Mouse (Mus musculus): ENCODE measurements around the gene Smap1. TPM values are rescaled to one million over a fixed set of nuclear protein-coding genes. Genes with fewer than 3 reads are reported as not detected.
A peak's percentile ranks its signal among the peaks of the same experiment; 100 is the strongest.

The Smap1 gene
- polyA plus RNA-seq, 1 experiment from 2014 or later, result 78.3 TPM

DNA sequence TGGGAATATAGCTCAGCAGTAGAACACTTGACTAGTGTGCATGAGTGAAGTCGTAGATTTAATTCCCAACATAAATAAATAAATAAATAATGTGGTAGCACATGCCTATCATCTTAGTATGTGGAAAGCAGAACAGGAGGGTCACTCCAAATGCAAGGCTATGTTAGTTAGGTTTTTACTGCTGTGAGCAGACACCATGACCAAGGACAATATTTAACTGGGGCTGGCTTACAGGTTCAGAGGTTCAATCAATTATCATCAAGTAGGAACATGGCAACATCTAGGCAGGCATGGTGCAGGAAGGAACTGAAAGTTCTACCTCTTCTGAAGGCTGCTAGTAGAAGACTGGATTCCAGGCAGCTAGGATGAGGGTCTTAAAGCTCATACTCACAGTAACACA, 22.0 kb upstream of the Smap1 start:
- Histone ChIP-seq H3K9ac (no peak overlapping the region), H3K27ac (no peak overlapping the region), H3K27me3 (no peaks in the 10 kb centered on the region), H3K4me1 (0 out of 2 replicates have a peak, but pooled peaks cover 6% of the 10 kb centered on the region), H3K4me2 (replicated peaks) (no peak overlapping the region), H3K4me3 (no peak overlapping the region), H3K9me3 (replicated peaks) (no peaks in the 10 kb centered on the region), H3K36me3 (no peaks in the 10 kb centered on the region)
- 92% methylated on average over 1 of the region's 1 CpGs for WGBS
- ATAC-seq (ENCODE audit: low FRiP score), result no peak

DNA sequence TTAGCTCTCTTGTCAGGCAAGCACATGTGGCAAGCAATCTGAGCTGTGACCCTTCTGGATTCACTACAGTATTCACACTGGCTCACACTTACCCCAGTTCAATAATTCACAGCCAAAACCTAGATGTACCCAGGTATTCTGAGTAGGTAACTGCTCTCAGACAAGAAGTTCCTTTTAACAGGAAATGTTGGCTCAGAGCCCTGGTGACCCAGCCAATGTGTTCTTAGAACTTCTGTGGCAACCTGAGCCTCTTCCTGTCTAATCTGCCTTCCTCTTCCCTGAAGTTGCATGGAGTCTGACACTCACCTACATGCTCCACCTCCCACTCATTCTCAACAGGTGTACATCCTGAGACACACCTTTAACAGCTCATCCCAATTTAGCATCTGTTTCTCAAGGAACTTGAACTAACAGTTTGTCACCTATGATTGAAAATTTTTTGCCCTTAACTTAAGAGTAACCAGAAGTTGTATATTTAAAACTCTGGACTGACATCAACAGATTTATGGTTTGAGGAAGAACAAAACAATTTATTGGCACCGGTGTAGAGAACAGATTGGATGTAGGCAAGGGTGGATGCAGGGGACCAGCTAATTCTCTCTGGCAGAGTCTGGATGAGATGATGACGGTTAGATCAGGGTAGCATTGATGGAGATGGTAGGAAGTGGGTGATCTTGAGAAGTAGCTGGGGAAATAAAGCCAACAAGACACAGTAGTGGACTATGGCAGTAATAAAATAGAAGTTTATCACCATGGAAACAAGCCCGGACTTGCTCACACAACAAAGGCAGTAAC, 21.2 kb upstream of the Smap1 start:
- ATAC-seq (ENCODE audit: low FRiP score), result no peak
- 86% methylated on average over 3 of the region's 3 CpGs for WGBS

DNA sequence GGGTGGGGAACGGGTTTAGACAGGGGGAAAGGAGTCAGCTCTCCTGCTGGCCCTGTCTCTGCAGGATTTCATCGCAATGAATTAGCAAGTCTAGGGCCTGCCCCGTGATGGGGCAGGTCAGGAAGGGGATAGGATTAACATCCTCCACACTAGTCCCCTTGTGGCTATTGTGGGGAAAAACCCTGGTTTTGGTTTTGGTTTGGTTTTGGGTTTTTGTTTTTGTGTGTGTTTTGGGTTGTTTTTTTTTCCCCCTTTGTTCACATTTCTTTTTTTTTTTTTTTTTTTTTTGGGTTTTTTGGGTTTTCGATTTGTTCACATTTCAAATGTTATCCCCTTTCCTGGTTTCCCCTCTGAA, 13.3 kb upstream of the Smap1 start:
- no peaks in the 10 kb centered on the region for H3K27me3 ChIP-seq
- H3K27ac ChIP-seq, result no peak overlapping the region
- no peak overlapping the region for H3K4me2 ChIP-seq (replicated peaks)
- no peaks in the 10 kb centered on the region for H3K36me3 ChIP-seq
- no peaks in the 10 kb centered on the region for H3K4me1 ChIP-seq
- H3K9me3 ChIP-seq (replicated peaks), result no peaks in the 10 kb centered on the region
- no peak overlapping the region for H3K9ac ChIP-seq
- H3K4me3 ChIP-seq, result no peak overlapping the region
- 21% methylated on average over 4 of the region's 4 CpGs for WGBS
- ATAC-seq (ENCODE audit: low FRiP score), result no peak

More for the DNA sequence above, 21.2 kb upstream of the Smap1 start:
- no peak overlapping the region for H3K4me3 ChIP-seq
- H3K36me3 ChIP-seq, result no peaks in the 10 kb centered on the region
- no peak overlapping the region for H3K27ac ChIP-seq
- H3K4me2 ChIP-seq (replicated peaks), result no peak overlapping the region
- H3K9ac ChIP-seq, result no peak overlapping the region
- no peaks in the 10 kb centered on the region for H3K9me3 ChIP-seq (replicated peaks)
- no peaks in the 10 kb centered on the region for H3K27me3 ChIP-seq
- 0 out of 2 replicates have a peak, but pooled peaks cover under 1% of the 10 kb centered on the region for H3K4me1 ChIP-seq

DNA sequence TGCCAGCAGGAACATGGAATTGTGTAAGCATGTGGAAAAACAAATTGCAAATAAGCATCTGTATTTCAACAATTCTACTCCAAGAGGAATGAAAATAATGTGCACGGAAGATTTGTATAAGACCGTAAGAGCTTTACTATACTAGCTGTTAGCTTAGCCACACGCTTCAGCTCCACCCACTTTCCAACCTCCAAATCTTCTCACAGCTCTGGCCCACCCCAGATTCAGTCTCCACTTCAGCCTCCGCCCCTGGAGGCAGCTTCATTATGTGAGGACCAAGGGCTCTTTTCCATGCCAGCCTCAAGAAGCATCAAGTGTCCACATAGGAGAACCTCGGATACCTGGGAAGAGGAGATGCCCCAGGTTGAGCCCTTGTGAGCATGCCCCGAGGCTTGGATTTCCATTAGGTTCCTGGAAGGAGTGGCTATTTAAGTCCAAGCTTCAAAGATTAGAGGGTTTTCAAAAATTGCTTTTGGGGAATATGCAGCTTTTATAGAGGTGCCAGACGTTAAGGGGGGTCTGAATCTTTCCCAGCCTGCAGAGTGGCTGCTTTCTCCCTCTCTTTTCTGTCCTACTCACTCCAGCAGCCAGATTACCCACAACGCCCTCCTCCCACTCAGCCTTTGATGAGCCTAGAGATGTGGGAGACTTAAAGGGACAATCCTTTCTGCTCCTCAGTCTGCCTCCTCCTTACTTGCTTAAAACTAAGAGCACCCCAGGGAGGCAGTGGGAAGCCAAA, 12.7 kb upstream of the Smap1 start:
- Histone ChIP-seq H3K9ac (no peak overlapping the region), H3K36me3 (no peaks in the 10 kb centered on the region), H3K4me3 (no peak overlapping the region), H3K9me3 (replicated peaks) (no peaks in the 10 kb centered on the region), H3K27ac (no peak overlapping the region), H3K4me1 (no peaks in the 10 kb centered on the region), H3K27me3 (no peaks in the 10 kb centered on the region), H3K4me2 (replicated peaks) (no peak overlapping the region)
- no peak for ATAC-seq (ENCODE audit: low FRiP score)
- 52% methylated on average over 8 of the region's 8 CpGs for WGBS

DNA sequence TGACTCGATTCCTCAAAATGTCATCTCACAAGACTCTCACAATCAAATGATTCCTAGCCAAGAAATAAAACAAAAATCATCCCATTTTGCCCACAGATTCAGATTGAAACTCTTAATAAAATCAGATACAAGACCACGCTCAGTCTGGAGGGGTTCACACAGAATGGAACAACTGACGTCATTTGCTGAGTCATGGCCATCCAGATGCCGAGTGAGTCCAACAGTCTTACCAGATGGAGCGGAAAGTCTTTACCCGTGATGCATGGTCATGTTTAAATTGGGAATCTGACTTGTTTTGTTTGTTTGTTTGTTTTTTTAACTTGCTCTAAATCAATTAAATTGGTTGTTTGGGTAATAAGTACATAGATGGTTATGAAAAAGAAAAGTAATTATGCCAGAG, 7.3 kb upstream of the Smap1 start:
- WGBS, result 95% methylated on average over 6 of the region's 6 CpGs
- no peaks in the 10 kb centered on the region for H3K36me3 ChIP-seq
- no peaks in the 10 kb centered on the region for H3K4me1 ChIP-seq
- no peak overlapping the region for H3K4me3 ChIP-seq
- ATAC-seq (ENCODE audit: low FRiP score), result no peak
- H3K27me3 ChIP-seq, result no peaks in the 10 kb centered on the region
- no peak overlapping the region for H3K4me2 ChIP-seq (replicated peaks)
- 0 out of 2 replicates have a peak, but pooled peaks cover 4% of the 10 kb centered on the region for H3K9me3 ChIP-seq (replicated peaks)
- H3K9ac ChIP-seq, result no peak overlapping the region
- H3K27ac ChIP-seq, result no peak overlapping the region

DNA sequence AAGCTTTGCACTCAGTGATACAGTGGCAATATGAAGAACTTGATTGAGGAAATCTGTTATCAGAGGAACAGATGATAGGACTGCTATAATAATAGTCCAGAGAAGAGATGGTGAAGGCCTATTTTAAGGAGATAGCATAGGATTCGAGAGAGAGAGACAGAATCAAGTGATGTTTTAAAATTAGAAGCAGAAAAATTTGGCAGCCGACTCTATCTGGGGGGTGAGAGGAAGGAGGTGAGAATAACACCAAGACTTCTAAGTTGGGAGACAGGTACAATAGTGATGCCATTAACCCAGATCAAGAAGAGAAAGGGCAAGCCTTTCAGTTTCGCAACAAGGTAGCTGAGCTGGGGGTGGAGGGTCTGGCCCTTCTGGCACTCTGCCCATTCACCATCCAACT, 6.3 kb upstream of the Smap1 start:
- Histone ChIP-seq H3K36me3 (no peaks in the 10 kb centered on the region), H3K9me3 (replicated peaks) (0 out of 2 replicates have a peak, but pooled peaks cover 4% of the 10 kb centered on the region), H3K4me1 (no peaks in the 10 kb centered on the region), H3K27me3 (no peaks in the 10 kb centered on the region), H3K27ac (no peak overlapping the region), H3K9ac (no peak overlapping the region), H3K4me3 (no peak overlapping the region), H3K4me2 (replicated peaks) (no peak overlapping the region)
- ATAC-seq (ENCODE audit: low FRiP score), result no peak
- WGBS, result 82% methylated on average over 3 of the region's 3 CpGs

DNA sequence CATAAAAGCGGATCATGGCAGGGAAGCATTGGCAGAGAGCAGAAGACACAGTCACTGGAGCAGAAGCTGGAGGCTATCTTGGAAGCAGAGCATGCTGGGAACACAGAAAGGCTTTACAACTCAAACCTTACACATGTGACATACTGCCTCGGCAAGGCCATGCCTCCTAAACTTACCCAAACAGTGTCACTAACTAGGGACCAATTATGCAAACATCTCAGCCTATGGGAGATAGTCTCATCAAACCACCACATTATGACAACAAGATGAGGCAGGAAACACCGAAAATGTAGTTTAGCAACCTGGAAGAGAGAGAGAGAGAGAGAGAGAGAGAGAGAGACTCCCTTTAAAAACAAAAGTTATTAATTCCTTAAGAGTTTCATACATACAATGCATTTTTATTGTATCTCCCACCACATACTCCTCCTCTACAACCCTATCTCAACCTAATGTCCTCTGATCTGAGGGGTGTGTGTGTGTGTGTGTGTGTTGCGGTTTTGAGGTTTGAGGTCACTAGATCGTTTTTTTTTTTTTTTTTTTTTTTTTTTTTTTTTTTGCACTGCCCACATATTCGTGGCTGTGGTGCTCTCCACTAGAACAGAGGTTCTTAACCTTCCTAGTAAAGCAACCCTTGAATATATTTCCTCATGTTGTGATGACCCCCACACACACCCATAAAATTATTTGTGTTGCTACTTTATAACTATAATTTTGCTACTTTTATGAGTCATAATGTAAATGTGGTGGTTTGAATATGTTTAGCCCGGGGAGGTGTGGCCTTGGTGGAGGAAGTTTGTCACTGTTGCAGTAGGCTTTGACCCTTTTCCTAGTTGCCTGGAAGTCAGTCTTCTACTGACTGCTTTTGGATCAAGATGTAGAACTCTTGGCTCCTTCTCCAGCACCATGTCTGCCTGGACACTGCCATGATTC, 1.9 kb upstream of the Smap1 start:
- Histone ChIP-seq H3K27ac (no peak overlapping the region), H3K4me3 (no peak overlapping the region), H3K9ac (no peak overlapping the region), H3K4me2 (replicated peaks) (no peak overlapping the region), H3K4me1 (peaks cover 7% of the 10 kb centered on the region), H3K27me3 (no peaks in the 10 kb centered on the region), H3K9me3 (replicated peaks) (0 out of 2 replicates have a peak, but pooled peaks cover 4% of the 10 kb centered on the region), H3K36me3 (no peaks in the 10 kb centered on the region)
- WGBS, result 82% methylated on average over 7 of the region's 7 CpGs
- no peak for ATAC-seq (ENCODE audit: low FRiP score)

DNA sequence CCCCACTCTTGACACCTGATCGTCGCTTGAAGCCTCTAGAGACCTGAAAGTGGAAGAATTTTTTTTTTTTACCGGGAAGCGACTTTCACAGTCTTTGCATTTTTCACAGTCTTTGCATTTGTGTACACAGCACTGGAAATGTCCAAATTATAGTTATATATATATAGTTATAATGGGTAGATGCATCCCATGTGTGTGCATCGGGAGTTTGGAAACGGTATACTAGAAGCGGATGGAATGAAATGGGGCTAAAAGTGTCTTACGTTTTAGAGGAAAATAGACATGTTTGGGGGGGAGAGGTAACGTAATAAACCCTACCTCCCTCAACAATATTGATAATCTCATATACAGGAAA, 390 bp upstream of the Smap1 start:
- ATAC-seq (ENCODE audit: low FRiP score), result no peak; the same call in 1 of the 2 replicates
- H3K9me3 ChIP-seq (replicated peaks), result 0 out of 2 replicates have a peak, but pooled peaks cover 4% of the 10 kb centered on the region
- peak overlapping the region; percentile 92; the same call in 1 of the 2 replicates for H3K9ac ChIP-seq
- no peaks in the 10 kb centered on the region for H3K36me3 ChIP-seq
- 30% methylated on average over 9 of the region's 9 CpGs for WGBS
- H3K27ac ChIP-seq, result peak overlapping the region; percentile 95
- peaks cover 7% of the 10 kb centered on the region for H3K4me1 ChIP-seq
- H3K4me2 ChIP-seq (replicated peaks), result peak overlapping the region; percentile 60
- H3K27me3 ChIP-seq, result no peaks in the 10 kb centered on the region
- H3K4me3 ChIP-seq, result peak overlapping the region; percentile 93

DNA sequence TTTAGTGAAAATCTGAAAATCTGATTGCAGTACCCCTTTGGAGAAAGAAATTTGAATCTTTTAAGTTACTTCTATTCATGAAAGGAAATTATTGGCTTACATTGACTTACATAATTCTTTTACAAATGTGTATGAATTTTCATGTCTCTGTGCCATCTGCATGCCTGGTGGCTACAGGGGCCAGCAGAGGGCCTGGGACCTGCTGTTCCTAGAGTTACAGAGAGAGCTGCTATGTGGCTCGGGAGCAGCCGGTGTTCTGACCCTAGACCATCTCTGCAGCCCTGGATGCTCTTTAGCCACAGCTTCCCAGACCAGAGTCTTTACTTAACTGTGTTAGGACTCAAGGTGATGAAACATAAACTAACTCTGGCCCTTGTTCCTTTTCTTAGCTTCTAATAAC, 1.8 kb downstream of the Smap1 start:
- Histone ChIP-seq H3K27me3 (no peaks in the 10 kb centered on the region), H3K36me3 (no peaks in the 10 kb centered on the region), H3K9me3 (replicated peaks) (no peaks in the 10 kb centered on the region), H3K4me1 (peaks cover 7% of the 10 kb centered on the region), H3K9ac (no peak overlapping the region), H3K27ac (no peak overlapping the region), H3K4me2 (replicated peaks) (peak overlapping the region; percentile 60), H3K4me3 (no peak overlapping the region)
- WGBS, result 29% methylated on average over 2 of the region's 2 CpGs
- no peak for ATAC-seq (ENCODE audit: low FRiP score)

DNA sequence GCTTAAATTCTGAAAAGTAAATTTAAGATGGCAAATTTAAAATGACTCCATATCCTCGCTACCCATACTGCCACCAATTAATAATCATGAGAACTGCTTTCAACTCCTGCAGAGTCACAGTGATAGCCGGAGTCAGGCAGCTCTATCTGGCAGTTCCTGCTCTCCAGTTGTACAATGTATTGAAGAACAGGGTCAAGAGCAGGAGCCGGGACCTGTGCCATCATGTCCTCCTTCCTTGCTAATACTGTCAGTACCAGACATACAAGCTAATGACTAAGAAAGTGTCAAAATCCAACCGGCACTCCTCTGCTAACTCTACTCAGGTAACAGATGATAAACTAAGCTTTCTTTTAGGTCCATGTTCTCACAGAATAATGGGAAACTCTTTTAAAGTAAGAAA, 3.0 kb downstream of the Smap1 start:
- H3K27ac ChIP-seq, result no peak overlapping the region
- no peak overlapping the region for H3K9ac ChIP-seq
- ATAC-seq (ENCODE audit: low FRiP score), result no peak
- no peaks in the 10 kb centered on the region for H3K9me3 ChIP-seq (replicated peaks)
- no peak overlapping the region for H3K4me3 ChIP-seq
- WGBS, result 91% methylated on average over 4 of the region's 4 CpGs
- no peak overlapping the region for H3K4me2 ChIP-seq (replicated peaks)
- H3K36me3 ChIP-seq, result no peaks in the 10 kb centered on the region
- no peaks in the 10 kb centered on the region for H3K27me3 ChIP-seq
- peaks cover 7% of the 10 kb centered on the region for H3K4me1 ChIP-seq

DNA sequence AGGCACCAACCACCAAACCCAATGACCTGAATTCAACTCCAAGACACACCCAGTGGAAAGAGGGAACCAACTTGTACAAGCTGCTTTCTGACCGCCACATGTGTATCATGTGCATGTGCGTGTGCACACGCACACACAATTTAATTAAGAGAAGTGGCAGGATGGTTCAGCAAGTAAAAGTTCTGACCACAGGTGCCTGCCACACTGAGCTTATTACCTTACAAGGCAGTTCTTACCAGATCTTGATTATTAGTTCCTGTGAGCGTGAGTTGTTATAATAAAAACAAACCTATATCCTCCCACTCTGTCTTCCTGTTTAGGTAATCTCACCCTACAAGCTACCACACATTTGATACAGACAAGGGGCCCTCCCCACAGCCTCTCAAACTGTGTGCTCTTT, 6.6 kb downstream of the Smap1 start:
- H3K27me3 ChIP-seq, result no peaks in the 10 kb centered on the region
- WGBS, result 94% methylated on average over 4 of the region's 4 CpGs
- no peak for ATAC-seq (ENCODE audit: low FRiP score)
- peaks cover 3% of the 10 kb centered on the region for H3K4me1 ChIP-seq
- H3K36me3 ChIP-seq, result no peaks in the 10 kb centered on the region
- H3K4me3 ChIP-seq, result no peak overlapping the region
- H3K4me2 ChIP-seq (replicated peaks), result no peak overlapping the region
- H3K9me3 ChIP-seq (replicated peaks), result no peaks in the 10 kb centered on the region
- no peak overlapping the region for H3K9ac ChIP-seq
- H3K27ac ChIP-seq, result no peak overlapping the region

DNA sequence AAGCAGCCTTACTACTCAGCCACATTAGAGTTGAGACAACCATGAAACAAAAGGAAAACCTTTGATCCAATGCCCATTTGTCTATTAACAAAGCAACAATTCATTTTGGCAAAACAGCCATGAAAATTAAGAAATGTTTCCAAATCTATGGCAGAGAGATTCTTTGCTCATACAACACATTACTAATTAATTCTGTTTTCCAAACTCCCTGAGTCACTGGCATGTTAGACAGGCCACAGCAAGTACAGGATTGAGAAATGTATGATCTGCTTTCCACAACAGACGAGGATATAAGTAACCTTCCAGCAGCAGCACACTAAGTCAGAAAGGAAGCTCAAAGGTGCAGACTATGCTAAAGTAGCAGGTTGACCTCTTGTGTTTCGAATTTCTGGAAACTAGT, 9.1 kb downstream of the Smap1 start:
- no peak overlapping the region for H3K4me2 ChIP-seq (replicated peaks)
- H3K27ac ChIP-seq, result no peak overlapping the region
- H3K9me3 ChIP-seq (replicated peaks), result no peaks in the 10 kb centered on the region
- WGBS, result 80% methylated on average over 2 of the region's 2 CpGs
- H3K36me3 ChIP-seq, result no peaks in the 10 kb centered on the region
- H3K9ac ChIP-seq, result no peak overlapping the region
- no peak for ATAC-seq (ENCODE audit: low FRiP score)
- H3K4me3 ChIP-seq, result no peak overlapping the region
- H3K4me1 ChIP-seq, result no peaks in the 10 kb centered on the region
- no peaks in the 10 kb centered on the region for H3K27me3 ChIP-seq

Data from hindbrain, embryonic 12.5 days (tissue).